Mouse (Mus musculus) embryo, embryonic 11.5 days (tissue): ENCODE data around the gene Kcnk10.

ENCODE experiments used
- DNase-seq: peaks from one replicate; pipeline ENCODE4 v3.0.0-alpha.2; 2012; ENCODE audit warnings: low read depth, low spot score

Kcnk10 gene

DNA sequence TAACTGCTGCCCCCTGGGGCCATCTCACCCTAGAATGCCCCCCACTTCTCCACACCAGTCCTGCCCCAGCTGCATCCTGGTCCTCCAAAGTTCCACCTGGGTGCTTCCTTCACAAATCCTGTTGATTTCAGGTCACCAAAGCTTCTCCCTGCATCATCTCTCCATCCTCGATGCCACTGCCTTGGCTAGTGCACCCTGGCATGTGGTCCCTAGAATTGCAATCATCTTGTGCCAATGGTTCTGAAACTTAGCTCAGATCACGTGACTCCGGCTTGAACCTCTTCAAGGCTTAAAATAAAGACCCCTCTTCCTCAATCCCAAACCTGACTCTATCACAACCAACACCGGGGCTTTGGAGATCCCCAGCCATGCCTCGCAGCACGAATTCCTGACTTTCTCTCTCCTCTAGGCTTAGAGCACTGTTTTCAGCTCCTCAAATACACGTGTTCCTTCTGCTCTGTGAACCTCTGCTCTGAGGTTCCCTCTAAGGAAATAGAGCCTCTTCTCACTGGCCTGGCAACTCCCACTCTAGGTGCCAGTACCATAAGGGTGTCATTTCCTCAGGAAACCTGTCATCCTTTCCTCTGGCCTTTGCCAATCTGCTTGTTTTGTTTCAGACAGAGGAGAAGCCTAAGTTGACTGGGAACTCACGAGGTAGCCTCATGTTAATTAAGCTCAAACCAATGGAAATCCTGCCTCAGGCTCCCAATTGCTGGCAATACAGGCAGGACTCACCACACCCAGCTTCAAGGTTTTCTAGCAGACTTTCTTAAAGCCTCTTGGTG, 6.0 kb downstream of the Kcnk10 start:
- DNase-seq, result no peak

DNA sequence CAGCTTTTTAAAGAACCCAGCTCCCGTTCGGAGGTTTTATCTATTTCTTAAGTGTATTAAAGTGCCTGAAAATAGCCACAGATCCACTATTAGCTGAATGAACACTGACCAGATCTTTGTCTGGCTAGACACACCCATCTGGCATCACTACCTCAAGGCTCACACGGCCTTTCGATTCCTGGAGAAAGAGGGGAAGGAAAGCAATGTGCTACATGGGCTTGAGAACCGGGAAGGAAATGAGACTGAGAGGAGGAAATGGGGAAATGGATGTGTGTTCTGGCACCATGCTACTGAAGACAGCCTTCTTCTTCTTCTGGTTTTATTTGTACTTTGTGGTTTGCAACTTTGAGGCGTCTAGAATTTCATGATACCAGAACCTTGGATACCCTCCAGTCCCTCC, 8.7 kb downstream of the Kcnk10 start:
- DNase-seq, result no peak

DNA sequence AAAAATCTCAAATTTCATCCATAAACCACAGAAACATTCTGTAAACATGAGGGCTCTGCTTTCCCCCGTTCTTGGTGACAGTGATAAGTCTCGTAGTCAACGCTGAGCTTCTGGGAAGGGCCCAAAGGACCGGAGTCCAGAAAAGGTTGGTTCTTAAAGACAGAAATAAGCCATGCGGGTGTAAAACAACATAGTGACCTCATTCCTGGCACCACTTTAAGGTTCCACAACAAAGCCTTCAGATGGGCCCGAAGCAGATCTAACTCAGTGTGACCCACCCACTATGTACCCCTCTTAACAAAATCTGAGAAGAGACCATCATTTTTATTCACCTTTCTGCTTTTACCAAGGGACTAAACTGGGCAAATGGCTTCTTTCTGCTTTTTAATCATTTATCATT, 10.2 kb downstream of the Kcnk10 start:
- DNase-seq, result no peak

DNA sequence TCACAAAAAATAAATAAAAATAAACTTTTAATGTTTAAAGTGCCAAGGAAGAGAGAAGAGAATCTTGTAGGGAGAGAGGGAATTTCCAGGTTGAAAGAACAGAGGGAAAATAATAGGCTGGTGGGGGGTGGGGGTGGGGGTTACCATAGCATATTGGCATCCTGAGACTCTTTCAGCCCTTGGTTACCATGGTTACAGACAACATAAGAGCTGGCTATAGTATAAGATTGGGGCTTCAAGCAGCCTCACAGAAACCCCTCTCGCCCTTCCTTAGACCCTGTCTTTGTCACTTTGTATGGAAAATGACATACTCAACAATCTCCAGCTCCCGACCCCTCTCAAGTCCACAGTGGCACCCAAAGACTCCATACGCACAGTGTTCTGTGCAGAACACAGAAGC, 13.7 kb downstream of the Kcnk10 start:
- DNase-seq, result no peak

DNA sequence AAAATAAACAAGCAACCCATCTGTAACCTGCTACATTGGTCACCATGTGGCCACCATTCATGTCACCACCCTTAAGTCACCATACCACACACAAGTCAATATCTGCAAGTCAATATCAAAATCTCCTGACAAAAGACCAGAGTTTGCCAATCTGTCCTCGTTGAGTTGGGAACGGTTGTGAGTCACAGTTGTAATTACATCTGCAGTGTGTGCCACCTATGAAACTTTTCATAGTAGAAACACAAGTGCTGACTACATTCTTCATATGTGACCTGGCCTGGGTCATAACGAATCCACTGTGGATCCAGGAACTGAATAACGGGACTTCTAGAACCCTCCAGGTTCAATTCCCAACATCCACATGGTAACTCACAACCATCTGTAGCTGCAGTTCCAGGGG, 14.8 kb downstream of the Kcnk10 start:
- no peak for DNase-seq

DNA sequence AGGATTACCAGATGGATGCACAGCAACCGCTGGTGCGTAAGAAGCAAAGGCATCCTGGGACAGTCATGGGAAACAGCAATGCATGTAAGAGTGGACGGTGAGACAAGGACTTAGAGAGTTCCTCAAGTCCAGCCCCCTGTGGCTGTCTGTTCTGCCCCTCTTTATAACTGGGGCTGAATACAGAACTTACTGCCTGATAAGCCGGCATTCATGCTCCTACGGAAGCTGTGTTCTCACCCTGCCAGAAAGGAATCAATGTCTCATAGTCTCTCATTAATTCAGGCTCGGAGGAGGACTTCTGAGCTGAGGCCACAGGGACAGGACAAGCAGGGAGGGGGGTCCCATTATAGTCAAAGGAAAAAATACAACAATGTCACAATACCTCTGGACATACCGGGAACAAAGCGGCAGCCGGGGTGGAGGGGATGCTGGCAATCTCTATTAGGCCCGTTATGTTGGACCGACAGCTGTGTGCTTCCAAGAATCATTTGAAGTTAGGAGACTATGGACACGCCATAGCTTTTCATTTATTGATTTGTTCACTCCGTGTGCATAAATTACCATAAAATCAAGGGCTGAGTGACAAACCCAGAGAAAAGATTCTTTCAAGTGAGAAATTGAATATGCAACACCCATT, 15.7 kb downstream of the Kcnk10 start:
- DNase-seq, result no peak

DNA sequence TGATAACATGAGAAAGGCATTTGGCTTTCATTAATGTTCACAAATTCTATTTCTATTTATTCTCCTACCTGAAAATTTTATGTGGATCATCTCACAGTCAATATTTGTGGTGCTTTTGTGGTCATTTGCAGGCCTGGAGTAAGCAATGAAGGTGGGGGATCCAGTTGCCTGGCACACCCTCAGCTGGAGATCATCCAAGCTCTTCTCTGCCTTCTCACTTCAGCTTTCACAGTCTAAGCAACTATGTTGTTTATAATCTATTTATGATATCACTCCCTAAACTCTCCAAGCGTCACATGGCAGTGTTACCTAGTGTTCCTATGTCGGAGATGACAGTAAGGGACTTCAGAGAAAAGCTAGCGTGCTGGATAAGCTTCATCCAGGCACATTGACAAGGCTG, 18.1 kb downstream of the Kcnk10 start:
- no peak for DNase-seq

DNA sequence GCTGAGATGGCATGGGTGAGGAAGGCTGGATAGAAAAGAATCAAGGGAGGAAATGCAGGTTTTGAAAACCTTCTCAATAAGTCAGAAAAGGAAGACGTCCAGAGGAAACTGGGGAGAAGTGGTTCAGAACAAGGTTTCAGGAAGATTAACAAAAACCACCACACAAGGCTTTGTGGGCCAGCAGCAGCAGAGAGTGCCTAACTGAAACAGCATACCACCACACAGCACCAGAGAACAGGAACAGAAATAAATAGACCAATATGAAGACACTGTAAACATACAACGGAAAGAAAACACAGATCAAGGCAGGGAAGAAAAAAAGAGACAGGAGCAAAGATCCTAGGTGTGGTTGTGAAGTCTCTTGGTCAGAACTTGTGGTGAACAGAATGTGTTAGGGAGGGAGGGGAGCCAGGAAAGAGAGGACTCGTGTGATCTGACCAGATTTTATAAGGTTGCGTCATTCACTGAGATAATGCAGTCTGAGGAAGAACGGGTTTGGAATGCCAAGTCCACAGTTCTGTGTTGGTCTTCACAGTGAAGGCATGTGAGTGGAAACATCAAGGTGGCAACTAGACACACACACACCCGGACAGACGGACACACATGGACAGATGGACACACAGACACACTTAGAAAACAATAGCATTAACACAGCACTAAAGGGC, 21.0 kb downstream of the Kcnk10 start:
- DNase-seq, result no peak

DNA sequence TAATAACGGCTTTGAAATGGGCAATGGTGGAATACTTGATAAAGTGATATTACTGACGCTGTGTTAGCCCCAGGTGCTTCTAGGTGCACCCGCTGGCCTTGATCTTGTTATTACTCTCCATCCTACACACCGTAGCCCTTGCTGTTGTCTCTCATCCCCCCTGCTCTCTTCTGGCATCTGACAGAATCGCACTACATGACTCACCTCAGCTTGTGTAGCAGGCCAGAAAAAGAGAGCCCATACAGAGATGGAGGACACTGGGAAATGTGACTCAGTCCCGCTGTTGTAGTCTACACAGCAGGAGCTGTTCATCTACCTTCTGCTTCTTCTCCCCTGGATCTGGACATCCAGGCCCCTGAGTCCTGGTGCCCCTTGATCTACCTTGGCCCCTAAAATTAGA, 28.1 kb downstream of the Kcnk10 start:
- DNase-seq, result no peak

DNA sequence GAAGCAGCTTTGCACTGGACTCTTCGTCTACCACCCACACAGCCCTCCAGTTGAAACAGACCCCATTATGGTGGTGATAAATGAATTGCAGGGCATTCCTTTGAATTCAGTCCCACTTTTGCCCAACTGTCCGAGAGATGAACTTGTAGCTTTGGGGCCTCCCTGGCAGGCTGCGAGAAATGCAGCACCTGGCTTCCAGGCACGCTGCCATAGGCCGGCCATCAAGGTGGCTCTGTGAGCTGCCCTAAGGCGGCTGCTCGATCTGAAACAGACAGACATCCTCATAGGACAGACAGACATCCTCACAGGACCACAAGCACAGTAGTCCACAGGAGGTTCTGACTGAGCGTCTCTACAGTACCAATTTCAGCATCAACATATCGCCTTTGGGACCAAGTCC, 30.0 kb downstream of the Kcnk10 start:
- DNase-seq, result no peak

DNA sequence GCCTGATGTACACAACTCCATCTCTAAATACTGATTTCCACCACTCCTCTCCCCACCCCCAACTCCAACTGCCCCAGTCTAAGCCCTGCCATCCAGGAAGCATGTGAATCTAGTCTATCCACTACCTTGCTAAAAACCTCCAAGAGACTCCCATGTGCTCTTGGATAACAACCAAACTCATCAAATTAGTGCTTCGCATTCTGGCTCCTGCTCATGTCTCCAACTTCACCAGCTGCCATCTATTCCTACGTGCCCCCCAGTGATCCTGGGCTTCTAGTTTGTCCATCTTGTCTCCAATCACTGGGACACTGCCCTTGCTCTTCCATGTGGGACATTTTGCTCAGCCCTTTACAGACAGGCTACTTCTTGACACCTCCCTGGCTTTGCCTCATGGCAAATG, 32.2 kb downstream of the Kcnk10 start:
- no peak for DNase-seq

DNA sequence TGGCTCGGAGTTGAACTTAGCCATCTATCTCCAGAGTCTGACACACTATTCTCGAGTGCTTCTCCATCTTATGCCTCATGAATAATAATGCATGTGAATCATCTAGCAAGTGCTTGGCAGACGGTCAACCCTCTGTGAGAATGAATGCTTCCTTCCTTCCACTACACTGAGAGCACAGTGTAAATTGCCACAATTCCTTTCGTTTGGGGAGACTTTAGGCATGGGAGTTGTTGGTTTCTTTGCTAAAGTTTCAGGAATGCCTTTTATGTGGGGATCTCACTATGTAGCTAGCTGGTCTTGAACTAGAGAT, 32.9 kb downstream of the Kcnk10 start:
- no peak for DNase-seq

DNA sequence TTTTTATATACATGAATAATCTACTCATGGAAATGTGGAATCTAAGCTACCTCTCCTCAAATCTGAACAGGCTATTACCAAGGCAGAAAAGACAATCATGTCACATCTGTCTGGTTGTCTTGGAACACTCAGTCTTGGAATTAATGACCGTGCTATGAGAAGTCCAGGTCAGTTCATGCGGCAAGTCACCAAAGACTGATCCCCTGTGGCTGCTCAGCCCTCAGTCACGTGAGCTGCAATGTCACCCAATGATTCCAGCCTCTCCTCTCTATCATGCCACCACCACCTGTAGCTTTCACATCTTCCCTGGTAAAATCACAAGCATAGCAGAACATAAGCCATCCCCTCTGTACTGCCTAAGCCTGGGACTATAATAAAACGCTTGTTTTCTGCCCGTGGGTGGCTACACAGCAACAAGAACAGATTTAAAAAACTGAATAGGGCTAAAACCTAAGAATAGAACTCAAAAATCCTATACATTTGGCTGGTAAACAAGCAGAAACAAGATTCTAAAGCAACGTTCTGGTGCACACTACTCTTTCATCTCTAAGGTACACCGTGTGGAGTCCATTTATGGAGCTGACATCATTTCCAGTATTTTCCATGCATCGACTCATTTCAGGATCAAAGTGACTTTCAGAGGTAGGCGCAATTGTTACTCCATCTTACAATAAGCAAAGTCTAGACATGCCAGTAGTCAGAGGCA, 33.4 kb downstream of the Kcnk10 start:
- DNase-seq, result no peak

DNA sequence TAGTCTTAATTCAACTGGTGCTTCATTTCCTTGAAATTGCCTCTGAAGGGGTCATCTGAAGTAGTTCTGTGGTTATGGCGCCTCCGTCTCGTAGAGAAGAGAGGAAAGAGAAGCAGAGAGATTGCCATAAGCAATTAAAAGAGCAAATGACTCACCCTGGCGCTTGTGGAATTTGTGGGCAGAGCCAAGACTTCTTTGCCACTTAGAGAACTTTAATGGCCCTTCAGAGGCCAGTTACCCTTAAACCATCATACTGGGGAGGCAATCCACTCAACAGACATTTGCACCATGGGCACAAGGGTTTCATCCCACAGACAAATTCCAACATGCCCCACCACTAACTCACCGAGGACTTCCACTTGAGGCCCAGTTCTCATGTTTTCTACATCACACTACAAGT, 41.4 kb downstream of the Kcnk10 start:
- no peak for DNase-seq

DNA sequence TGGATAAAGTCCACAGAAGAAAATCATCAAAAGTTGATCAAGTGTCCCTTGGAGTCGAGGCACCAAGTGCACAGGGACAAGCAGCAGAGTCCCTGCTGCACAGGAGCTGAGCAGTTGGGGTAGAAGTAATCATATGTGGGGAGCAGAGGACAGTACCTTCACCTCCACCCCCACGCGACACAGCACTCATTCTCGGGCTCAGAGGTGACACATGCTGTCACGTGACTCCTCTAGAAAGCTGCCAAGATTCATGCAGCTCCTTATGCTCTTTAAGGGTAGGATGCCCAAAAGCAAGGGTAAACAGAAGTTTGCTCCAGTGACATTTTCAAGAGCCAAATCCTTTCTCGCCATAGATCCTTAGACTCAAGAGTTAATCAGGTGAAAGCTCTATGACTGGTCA, 42.1 kb downstream of the Kcnk10 start:
- DNase-seq, result no peak

DNA sequence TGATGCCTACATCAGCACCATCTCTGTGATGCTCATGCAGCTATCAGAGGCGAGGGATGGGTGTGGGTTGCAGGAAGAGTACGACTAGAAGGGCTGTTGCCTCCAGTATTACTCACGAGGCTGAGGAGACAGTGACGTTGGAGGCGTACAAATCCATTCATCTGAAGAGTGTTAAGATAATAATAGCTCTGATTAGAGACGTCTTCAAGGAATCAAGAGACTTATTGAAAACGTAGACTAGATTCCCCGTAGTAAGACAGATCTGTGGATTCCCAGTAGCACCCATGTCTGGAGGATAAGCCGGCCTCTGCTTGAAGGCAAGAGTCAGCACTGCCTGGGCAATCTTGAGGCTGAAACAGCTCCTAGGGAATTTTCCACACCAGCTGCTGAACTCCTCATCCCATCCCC, 42.6 kb downstream of the Kcnk10 start:
- no peak for DNase-seq

DNA sequence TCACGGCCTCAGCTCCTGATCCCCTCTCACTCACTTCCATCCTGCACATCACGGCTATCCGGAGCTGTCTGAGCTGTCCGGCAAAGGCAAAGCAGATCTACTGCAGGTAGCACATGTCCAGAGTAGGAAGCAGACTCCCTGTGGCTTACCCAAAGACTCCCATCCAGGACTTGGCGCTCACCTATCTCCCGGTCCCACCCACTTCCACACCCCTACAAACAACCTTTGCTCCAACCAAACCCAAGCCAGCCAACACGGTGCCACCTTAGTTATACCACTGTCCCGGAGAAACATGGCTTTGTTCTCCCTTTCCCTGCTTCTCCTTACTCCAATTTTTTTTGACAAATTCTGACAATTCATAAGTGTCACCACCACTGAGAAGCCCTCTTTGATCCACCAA, 49.5 kb downstream of the Kcnk10 start:
- DNase-seq, result no peak

DNA sequence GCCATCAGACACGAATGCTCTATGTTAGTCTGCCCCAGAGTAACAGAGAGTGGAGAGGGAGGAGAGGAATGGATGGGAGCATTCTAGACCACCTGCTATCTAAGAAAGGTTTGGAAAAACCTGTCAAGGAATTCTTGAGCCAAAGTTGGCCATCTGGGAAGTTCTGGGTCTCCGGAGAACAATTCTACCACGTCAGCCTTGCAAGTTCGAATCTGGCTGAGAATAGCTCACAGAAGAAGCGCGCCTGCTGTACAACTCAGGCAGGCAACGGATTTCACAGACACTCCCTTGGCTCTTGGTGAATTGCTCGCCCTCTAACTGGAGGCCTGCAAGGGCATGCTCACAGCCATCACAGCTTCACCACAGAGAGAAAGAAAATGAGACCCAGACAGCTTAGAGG, 52.7 kb downstream of the Kcnk10 start:
- DNase-seq, result no peak

DNA sequence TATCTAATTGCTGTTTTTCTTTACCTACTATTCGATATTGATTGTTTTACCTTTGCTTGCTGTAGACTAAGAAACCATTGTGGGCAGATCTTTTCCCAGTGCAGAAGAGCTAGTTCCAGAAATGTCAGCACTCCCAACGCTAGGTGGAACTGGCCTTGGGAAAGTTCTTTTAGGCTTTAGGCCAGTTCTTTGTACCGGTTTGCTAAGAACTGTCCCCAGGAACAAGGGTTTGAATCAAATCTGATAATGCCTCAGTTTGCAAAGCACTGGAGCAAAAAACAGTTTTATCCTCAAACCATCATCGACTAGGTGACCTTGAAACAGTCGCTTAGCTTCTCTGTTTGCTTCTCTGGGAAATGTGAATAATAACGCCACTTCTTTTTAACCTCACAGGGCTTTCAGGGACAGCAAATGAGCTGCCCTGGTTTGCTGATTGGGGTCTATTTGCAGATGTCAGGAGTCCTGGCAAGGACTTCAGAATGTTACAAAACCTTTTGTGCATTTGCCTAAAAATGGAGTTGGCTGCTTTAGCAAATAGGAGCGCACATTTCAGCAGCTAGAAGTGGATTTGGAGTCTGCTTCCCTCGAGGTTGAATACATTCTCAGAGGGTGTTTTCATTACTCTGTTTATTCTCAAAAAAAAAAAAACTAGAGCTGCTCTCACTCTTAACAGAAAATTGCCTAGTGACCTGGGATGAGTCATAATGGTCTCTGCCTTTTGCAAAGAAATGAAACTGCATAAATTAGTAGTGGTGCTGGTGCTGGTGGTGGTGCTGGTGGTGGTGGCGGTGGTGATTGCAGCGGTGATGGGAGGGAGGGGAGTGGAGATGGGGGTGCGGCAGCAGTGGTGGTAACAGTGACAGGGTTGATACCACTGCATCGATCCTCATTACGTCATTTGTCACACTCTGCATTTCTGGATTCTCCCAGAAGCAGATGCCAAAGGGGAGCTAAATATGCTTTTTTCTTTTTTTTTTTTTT, 53.5 kb downstream of the Kcnk10 start:
- DNase-seq, result no peak

DNA sequence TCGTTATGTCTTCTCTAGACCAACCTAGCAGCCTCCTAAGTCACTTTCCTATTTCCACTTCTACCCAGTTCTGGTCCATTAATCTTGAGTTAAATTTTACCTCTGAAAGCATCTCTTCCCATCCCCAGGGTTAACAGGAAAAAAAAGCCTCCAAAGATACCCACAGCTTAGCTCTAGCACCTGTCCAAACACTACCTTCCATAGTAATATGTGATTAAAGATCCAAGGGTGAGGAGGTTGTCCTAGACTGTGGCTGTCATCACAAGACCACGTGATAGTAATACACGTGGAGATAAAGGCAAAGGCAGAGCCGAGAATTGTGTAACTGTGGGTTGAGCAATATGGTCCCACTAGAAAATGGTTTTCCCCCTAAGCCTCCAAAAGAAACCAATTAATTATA, 56.8 kb downstream of the Kcnk10 start:
- DNase-seq, result no peak

DNA sequence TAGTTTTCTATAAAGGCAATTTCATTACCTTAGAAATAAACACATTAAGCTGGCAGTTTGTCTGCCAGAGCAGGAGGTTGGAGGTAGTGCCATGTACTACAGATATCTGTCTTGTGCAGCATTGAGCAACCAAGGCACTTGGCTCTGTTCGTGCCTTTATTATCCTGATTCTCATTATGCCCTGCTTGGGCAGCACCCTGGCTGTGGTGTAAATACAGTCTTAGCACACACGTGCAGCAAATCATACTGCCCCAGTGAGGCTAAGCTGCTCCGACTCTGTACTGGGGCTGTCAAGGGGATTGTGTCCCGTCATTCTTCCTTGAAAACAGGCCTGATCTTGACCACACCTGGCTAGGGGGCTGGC, 57.6 kb downstream of the Kcnk10 start:
- DNase-seq, result no peak
